Mouse (Mus musculus) liver, postnatal 0 days (tissue): ENCODE data around the gene Col20a1. TPM values are rescaled to one million over a fixed set of nuclear protein-coding genes. Genes with fewer than 3 reads are reported as not detected.

Experiments used
- ATAC-seq: fragments of 200-750 bp; cut with Nextera tagmentation; 2 replicates; pipeline ENCODE4 v1.8.0; 2017; ENCODE audit warnings: mild to moderate bottlenecking, moderate library complexity
- DNase-seq: peaks from one replicate; pipeline ENCODE4 v3.0.0-alpha.2; 2016
- H3K27ac ChIP-seq: fragments of 300-500 bp; sonication (generic); 2 replicates; pipeline ENCODE4 v1.5.1; 2014; ENCODE audit warnings: antibody characterized with exemption, moderate library complexity, mild to moderate bottlenecking, low read depth
- H3K27me3 ChIP-seq: fragments of 300-500 bp; sonication (generic); 2 replicates; pipeline ENCODE4 v1.6.1; 2014; ENCODE audit warnings: low read length, control low read depth, mixed read lengths; ENCODE audit not compliant: insufficient read depth
- H3K36me3 ChIP-seq: fragments of 300-500 bp; sonication (generic); replicated peaks from 2 replicates; pipeline ENCODE4 v1.6.1; 2014; ENCODE audit warnings: mild to moderate bottlenecking, control low read depth, low read length, moderate library complexity, mixed read lengths; ENCODE audit not compliant: insufficient read depth
- H3K4me1 ChIP-seq: fragments of 300-500 bp; sonication (generic); 2 replicates; pipeline ENCODE4 v1.6.1; 2014; ENCODE audit warnings: antibody characterized with exemption, mild to moderate bottlenecking, control low read depth; ENCODE audit not compliant: insufficient read depth
- H3K4me2 ChIP-seq: fragments of 300-500 bp; sonication (generic); 2 replicates; pipeline ENCODE4 v1.6.1; 2014; ENCODE audit warnings: low read depth, mild to moderate bottlenecking, low read length, moderate library complexity, mixed read lengths
- H3K4me3 ChIP-seq: fragments of 300-500 bp; sonication (generic); 2 replicates; pipeline ENCODE4 v1.5.1; 2014; ENCODE audit warnings: low read depth, low read length
- H3K9ac ChIP-seq: fragments of 300-500 bp; sonication (generic); replicated peaks from 2 replicates; pipeline ENCODE4 v1.6.1; 2014; ENCODE audit warnings: mild to moderate bottlenecking, moderate library complexity
- H3K9me3 ChIP-seq: fragments of 300-500 bp; sonication (generic); 2 replicates; pipeline ENCODE4 v1.6.1; 2016; ENCODE audit warnings: mild to moderate bottlenecking, control low read depth, low read length, mixed read lengths
- CTCF ChIP-seq: sonication (generic); IDR thresholded peaks from 2 replicates; pipeline ENCODE4 v1.5.1; 2016; ENCODE audit warnings: antibody characterized with exemption, low read depth
- EP300 ChIP-seq: IDR thresholded peaks from 2 replicates; pipeline ENCODE4 v1.6.1; 2016; ENCODE audit warnings: antibody characterized with exemption, low read depth, mild to moderate bottlenecking
- WGBS: fragments of 180-500 bp; shearing (Covaris S2); extraction: QIAGEN DNeasy Blood & Tissue Kit; methylation state at CpG from one replicate; pipeline ENCODE4 v1.1.7; 2014; ENCODE audit not compliant: insufficient replicate concordance; 5-methylcytosine and 5-hydroxymethylcytosine counted together
- polyA plus RNA-seq: library from polyadenylated mRNA; unstranded; fragments of >200 nt; fragmentation: Nextera tagmentation; extraction: Ambion mirVana; gene quantifications from 2 replicates; pipeline ENCODE4 v1.2.1, GENCODE M21; 2015

The Col20a1 gene
- polyA plus RNA-seq, 1 experiment from 2014 or later: 0.12 TPM

DNA sequence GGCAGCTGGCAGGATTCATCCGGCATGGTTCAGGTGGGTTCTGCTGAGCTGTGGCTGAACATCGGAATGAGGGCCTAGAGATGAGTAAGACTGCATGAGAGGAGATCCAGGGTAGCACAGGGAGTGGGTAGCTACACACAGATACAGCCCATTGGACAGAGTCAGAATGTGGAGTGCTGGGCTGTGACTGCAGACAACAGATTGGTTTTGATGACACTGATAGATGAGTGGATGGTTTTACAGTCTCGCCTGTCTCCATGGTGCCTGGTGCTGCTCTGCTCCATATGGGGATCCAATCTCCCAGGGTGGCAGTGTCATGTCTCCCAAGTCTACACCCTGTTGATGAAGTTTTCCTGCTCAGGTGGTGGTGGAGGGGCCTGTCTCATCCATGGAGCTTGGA, 10.6 kb downstream of the Col20a1 start:
- Histone ChIP-seq H3K9me3 (no peaks in the 10 kb centered on the region), H3K36me3 (no peaks in the 10 kb centered on the region), H3K4me2 (no peak overlapping the region), H3K9ac (no peak overlapping the region), H3K27ac (no peak overlapping the region), H3K4me1 (no peaks in the 10 kb centered on the region), H3K4me3 (no peak overlapping the region), H3K27me3 (no peaks in the 10 kb centered on the region)
- DNase-seq (no peak), ATAC-seq (no peak)
- TF ChIP-seq EP300 (no peak), CTCF (no peak)
- WGBS: 68% methylated on average over 3 of the region's 3 CpGs

DNA sequence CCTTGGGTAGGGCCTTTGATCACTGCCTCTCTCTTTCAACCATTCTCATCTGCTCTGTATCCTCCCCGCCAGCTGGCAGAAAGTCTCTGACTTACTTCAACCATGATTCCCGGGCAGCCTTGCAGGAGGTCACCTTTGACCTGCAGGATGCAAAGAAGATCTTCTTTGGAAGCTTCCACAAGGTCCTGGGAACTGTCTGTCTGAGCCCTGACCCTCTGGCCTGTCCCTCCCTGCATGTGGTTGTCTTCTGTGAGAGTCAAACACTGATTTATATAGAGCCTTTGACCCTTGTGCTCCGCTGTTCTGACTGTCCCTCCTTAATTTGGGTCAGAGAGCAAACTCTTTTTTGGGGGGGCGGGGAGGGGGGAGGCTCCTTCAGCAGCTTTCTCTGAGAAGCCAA, 20.7 kb downstream of the Col20a1 start:
- DNase-seq (no peak), ATAC-seq (no peak)
- Histone ChIP-seq H3K9me3 (no peaks in the 10 kb centered on the region), H3K4me3 (no peak overlapping the region), H3K27ac (no peak overlapping the region), H3K36me3 (no peaks in the 10 kb centered on the region), H3K4me2 (no peak overlapping the region), H3K9ac (no peak overlapping the region), H3K4me1 (no peaks in the 10 kb centered on the region), H3K27me3 (no peaks in the 10 kb centered on the region)
- WGBS: 57% methylated on average over 4 of the region's 4 CpGs
- no peak for TF ChIP-seq EP300
- no peak for TF ChIP-seq CTCF

DNA sequence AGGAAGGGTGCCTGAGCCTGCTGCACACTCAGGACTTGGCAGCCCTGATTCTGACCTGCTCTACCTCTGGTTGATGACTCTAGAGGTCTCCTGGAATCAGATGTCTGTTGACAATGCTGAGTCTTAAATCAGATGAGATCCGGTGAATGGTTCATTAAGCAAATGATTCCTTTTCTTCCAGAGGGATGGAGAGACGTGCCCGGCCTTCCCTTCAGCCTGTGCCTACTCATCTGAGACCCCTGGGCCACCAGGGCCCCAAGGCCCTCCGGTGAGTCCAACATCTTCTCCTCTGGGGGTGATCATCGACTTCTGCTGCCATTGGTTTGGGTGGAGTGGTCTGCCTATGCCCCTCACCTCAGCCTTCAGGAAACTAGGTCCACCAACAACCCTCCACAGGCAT, 22.0 kb downstream of the Col20a1 start:
- H3K9me3 ChIP-seq: no peaks in the 10 kb centered on the region
- WGBS: 65% methylated on average over 5 of the region's 5 CpGs
- no peak overlapping the region for H3K27ac ChIP-seq
- H3K36me3 ChIP-seq: no peaks in the 10 kb centered on the region
- H3K4me2 ChIP-seq: no peak overlapping the region
- H3K4me1 ChIP-seq: no peaks in the 10 kb centered on the region
- DNase-seq (no peak), ATAC-seq (no peak)
- H3K9ac ChIP-seq: no peak overlapping the region
- no peaks in the 10 kb centered on the region for H3K27me3 ChIP-seq
- no peak overlapping the region for H3K4me3 ChIP-seq
- TF ChIP-seq CTCF: no peak
- TF ChIP-seq EP300: no peak

DNA sequence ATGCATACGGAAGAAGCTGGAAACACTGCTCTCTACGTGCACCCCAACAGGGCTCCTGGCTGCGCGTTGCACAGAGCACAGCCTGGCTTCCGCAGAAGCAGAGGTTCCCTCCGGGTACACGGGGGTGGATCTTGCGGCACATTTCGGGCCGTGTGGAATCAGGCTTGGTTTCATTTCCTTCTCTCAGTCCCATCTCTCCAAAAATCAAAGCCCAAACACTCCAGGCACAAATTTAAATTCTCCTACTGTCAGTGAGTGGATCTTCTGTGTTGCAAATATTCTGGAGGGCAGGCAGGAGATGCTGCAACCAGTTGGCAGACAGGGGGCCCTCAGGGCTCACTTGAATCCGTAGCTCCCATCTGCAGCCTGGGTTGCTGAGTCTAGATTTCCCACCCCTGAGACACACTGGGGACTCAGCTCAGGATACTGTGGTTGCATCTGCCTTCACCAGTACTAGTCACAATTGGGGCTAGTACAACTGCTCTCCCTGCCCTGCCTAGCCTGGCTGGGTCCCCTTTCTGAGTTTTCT, 45.1 kb downstream of the Col20a1 start:
- Histone ChIP-seq H3K4me1 (no peaks in the 10 kb centered on the region), H3K9me3 (no peaks in the 10 kb centered on the region), H3K4me2 (no peak overlapping the region), H3K36me3 (no peaks in the 10 kb centered on the region), H3K4me3 (no peak overlapping the region), H3K27ac (no peak overlapping the region), H3K9ac (no peak overlapping the region), H3K27me3 (peaks cover 2% of the 10 kb centered on the region; the same call in 1 of the 2 replicates)
- 72% methylated on average over 11 of the region's 11 CpGs for WGBS
- no peak for TF ChIP-seq EP300
- no peak for TF ChIP-seq CTCF
- ATAC-seq: no peak
- no peak for DNase-seq

DNA sequence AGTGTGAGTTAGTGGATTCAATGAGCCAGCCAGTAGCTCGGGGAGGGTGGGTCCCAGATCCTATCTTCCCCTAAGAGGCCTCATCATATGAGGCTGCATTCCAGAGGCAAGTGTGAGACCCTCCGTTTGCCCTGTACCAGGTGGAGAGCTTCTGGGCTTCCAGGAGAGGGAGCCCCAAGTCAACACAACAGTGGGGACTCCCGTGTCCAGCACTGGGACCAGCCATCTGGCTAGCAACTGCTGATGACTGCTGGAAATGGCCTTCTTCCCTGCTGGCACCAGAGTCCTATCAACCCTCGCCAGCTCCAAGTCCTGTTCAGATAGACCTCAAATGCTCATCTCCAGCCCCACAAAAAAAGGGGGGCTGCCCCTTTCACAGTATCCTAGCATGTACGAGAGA, 46.1 kb downstream of the Col20a1 start:
- Histone ChIP-seq H3K27ac (no peak overlapping the region), H3K4me1 (no peaks in the 10 kb centered on the region), H3K36me3 (no peaks in the 10 kb centered on the region), H3K9ac (no peak overlapping the region), H3K27me3 (peaks cover 10% of the 10 kb centered on the region), H3K4me3 (no peak overlapping the region), H3K4me2 (no peak overlapping the region), H3K9me3 (no peaks in the 10 kb centered on the region)
- WGBS: 37% methylated on average over 5 of the region's 5 CpGs
- DNase-seq (no peak), ATAC-seq (no peak)
- no peak for TF ChIP-seq EP300
- peak; percentile 35; the same call in 1 of the 2 replicates for TF ChIP-seq CTCF

DNA sequence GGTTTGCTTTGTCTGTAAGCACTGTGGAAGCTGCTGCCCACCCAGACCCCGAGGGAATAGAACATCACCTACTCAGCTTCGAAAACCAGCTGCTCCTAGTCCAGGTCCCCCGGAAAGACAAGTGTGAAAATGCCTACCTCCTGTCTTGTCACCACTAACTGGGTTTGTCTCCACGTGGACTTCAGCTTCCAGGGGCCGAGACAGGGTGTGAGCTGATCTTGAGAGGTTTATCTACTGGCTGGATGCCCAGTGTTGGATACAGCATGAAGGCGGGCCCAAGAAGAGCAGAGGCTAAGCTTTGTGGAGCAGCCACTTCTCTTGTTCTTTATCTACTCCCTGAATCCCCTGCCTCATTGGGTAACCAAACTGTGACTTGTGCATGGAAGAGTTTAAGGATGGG, 47.0 kb downstream of the Col20a1 start:
- TF ChIP-seq CTCF (no peak), EP300 (no peak)
- H3K9ac ChIP-seq: no peak overlapping the region
- DNase-seq (no peak), ATAC-seq (no peak)
- H3K27me3 ChIP-seq: peaks cover 19% of the 10 kb centered on the region
- H3K4me3 ChIP-seq: no peak overlapping the region
- no peak overlapping the region for H3K27ac ChIP-seq
- H3K36me3 ChIP-seq: no peaks in the 10 kb centered on the region
- no peaks in the 10 kb centered on the region for H3K9me3 ChIP-seq
- 62% methylated on average over 6 of the region's 6 CpGs for WGBS
- no peaks in the 10 kb centered on the region for H3K4me1 ChIP-seq
- H3K4me2 ChIP-seq: no peak overlapping the region

DNA sequence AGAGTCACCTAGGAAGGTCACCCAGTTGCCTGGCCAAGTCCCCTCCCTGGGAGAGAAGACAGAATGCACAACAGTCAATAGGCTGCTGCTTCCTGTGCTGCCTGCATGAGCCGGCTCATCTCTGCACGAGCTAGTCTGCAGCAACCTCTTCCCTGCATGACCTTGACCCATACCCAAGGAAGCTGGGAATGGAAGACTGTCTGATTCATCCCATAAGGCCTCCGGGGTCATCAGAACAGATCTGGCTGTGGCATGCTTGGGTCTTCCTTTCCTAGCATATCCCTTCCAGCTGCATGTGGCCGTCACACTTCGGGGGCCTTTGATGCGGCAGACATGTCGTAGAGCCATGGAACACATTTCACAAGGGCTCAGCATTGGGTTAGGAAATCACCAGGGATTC, 48.9 kb downstream of the Col20a1 start:
- 74% methylated on average over 7 of the region's 7 CpGs for WGBS
- TF ChIP-seq CTCF (no peak), EP300 (no peak)
- no peaks in the 10 kb centered on the region for H3K9me3 ChIP-seq

More for the DNA sequence above, 48.9 kb downstream of the Col20a1 start:
- H3K36me3 ChIP-seq: no peaks in the 10 kb centered on the region
- H3K4me1 ChIP-seq: peaks cover 4% of the 10 kb centered on the region; the same call in 1 of the 2 replicates
- ATAC-seq (no peak), DNase-seq (no peak)
- no peak overlapping the region for H3K9ac ChIP-seq
- no peak overlapping the region for H3K27ac ChIP-seq
- no peak overlapping the region for H3K4me3 ChIP-seq
- peaks cover 37% of the 10 kb centered on the region for H3K27me3 ChIP-seq
- H3K4me2 ChIP-seq: no peak overlapping the region
